Mouse (Mus musculus) liver, adult 2 months (tissue): ENCODE results near the gene Polr3c. TPM values are rescaled to one million over a fixed set of nuclear protein-coding genes. Genes with fewer than 3 reads are reported as not detected.
A peak's percentile ranks its signal among the peaks of the same experiment; 100 is the strongest.

Experiments used
- DNase-seq: peaks from one replicate; pipeline ENCODE4 v3.0.0-alpha.2; 2011; ENCODE audit warnings: low read depth, low spot score; ENCODE audit errors: extremely low read depth
- H3K27ac ChIP-seq: fragments of 200-500 bp; replicated peaks from 2 replicates; pipeline ENCODE4 v1.5.1; 2012; ENCODE audit warnings: low read depth, mild to moderate bottlenecking, control low read depth, inconsistent platforms, low read length; ENCODE audit not compliant: insufficient read depth
- H3K27me3 ChIP-seq: fragments of 200-500 bp; 2 replicates; pipeline ENCODE4 v1.6.1; 2012; ENCODE audit warnings: mild to moderate bottlenecking, moderate library complexity, low read length, inconsistent platforms; ENCODE audit not compliant: control insufficient read depth, insufficient read depth
- H3K36me3 ChIP-seq: fragments of 200-500 bp; 2 replicates; pipeline ENCODE4 v1.6.1; 2012; ENCODE audit warnings: low read length, inconsistent platforms; ENCODE audit not compliant: control insufficient read depth, insufficient read depth
- H3K4me1 ChIP-seq: fragments of 200-500 bp; 2 replicates; pipeline ENCODE4 v1.6.1; 2011; ENCODE audit warnings: low read length; ENCODE audit not compliant: control insufficient read depth, insufficient read depth
- H3K4me3 ChIP-seq: fragments of 200-500 bp; 2 replicates; pipeline ENCODE4 v1.5.1; 2011; ENCODE audit warnings: low read depth, mild to moderate bottlenecking, control low read depth, low read length, moderate library complexity; ENCODE audit not compliant: insufficient read depth
- H3K79me2 ChIP-seq: fragments of 200-500 bp; 2 replicates; pipeline ENCODE4 v1.6.1; 2012; ENCODE audit warnings: inconsistent platforms, mild to moderate bottlenecking, low read length, moderate library complexity; ENCODE audit not compliant: control insufficient read depth, insufficient read depth
- H3K9ac ChIP-seq: fragments of 200-500 bp; 2 replicates; pipeline ENCODE4 v1.6.1; 2012; ENCODE audit warnings: low read depth, mild to moderate bottlenecking, control low read depth, inconsistent platforms, low read length
- CTCF ChIP-seq: fragments of 200-500 bp; IDR thresholded peaks from 2 replicates; pipeline ENCODE4 v1.5.1; 2011; ENCODE audit warnings: low read depth, low read length, control low read depth
- POLR2A ChIP-seq: fragments of 200-500 bp; IDR thresholded peaks from 2 replicates; pipeline ENCODE4 v1.6.1; 2011; ENCODE audit warnings: low read length, control low read depth; ENCODE audit not compliant: insufficient read depth; ENCODE audit errors: extremely low read depth
- WGBS: fragments of 180-500 bp; shearing (Covaris S2); methylation state at CpG from one replicate; pipeline ENCODE4 v1.1.7; 2018; 5-methylcytosine and 5-hydroxymethylcytosine counted together
- polyA plus RNA-seq: library from polyadenylated mRNA; depleted of rRNA; stranded (reverse); fragments of >200 nt; gene quantifications from 2 replicates; pipeline ENCODE4 v1.2.3, GENCODE M21; 2012
- total RNA-seq: library from RNA; depleted of rRNA; stranded (reverse); fragments of >200 nt; gene quantifications from 2 replicates; pipeline ENCODE4 v1.2.3, GENCODE M21; 2014

Polr3c gene
- total and polyA plus RNA-seq, 2 experiments = 6.5 to 19.1 TPM

GRCm38 (mm10) chr3:96727828-96728633, 603 bp upstream of the Polr3c start:
- Histone ChIP-seq H3K9ac (peak overlapping the region; percentile 98), H3K27ac (peak overlapping the region; percentile 87), H3K4me1 (peaks cover 9% of the 10 kb centered on the region), H3K27me3 (no peaks in the 10 kb centered on the region), H3K36me3 (no peaks in the 10 kb centered on the region), H3K79me2 (peaks cover 26% of the 10 kb centered on the region), H3K4me3 (peak overlapping the region; percentile 97)
- peak; percentile 57 for DNase-seq
- no peak for TF ChIP-seq POLR2A
- TF ChIP-seq CTCF = no peak
- WGBS = under 1% methylated on average over 42 of the region's 42 CpGs

- no peak overlapping the region for H3K4me3 ChIP-seq
- 68% methylated on average over 14 of the region's 14 CpGs for WGBS
- TF ChIP-seq POLR2A = no peak
- peak; percentile 55 for TF ChIP-seq CTCF
- H3K27me3 ChIP-seq = no peaks in the 10 kb centered on the region
- no peak overlapping the region for H3K27ac ChIP-seq
- no peak for DNase-seq
- H3K9ac ChIP-seq = no peak overlapping the region
- peaks cover 33% of the 10 kb centered on the region for H3K36me3 ChIP-seq
- H3K79me2 ChIP-seq = no peaks in the 10 kb centered on the region
- no peaks in the 10 kb centered on the region for H3K4me1 ChIP-seq
Observed at GRCm38 (mm10) chr3:96719173-96719572, 8.3 kb downstream of the Polr3c start.

GRCm38 (mm10) chr3:96715854-96716253, 11.6 kb downstream of the Polr3c start:
- H3K36me3 ChIP-seq = peaks cover 52% of the 10 kb centered on the region
- H3K9ac ChIP-seq = no peak overlapping the region
- no peaks in the 10 kb centered on the region for H3K4me1 ChIP-seq
- H3K4me3 ChIP-seq = no peak overlapping the region
- TF ChIP-seq CTCF = no peak
- TF ChIP-seq POLR2A = no peak
- 74% methylated on average over 2 of the region's 2 CpGs for WGBS
- no peak for DNase-seq
- no peaks in the 10 kb centered on the region for H3K27me3 ChIP-seq
- H3K27ac ChIP-seq = no peak overlapping the region
- H3K79me2 ChIP-seq = no peaks in the 10 kb centered on the region

- no peak overlapping the region for H3K4me3 ChIP-seq
- no peak for DNase-seq
- 89% methylated on average over 5 of the region's 5 CpGs for WGBS
- H3K27me3 ChIP-seq = no peaks in the 10 kb centered on the region
- no peaks in the 10 kb centered on the region for H3K4me1 ChIP-seq
- no peak overlapping the region for H3K27ac ChIP-seq
- no peak overlapping the region for H3K9ac ChIP-seq
- TF ChIP-seq CTCF (no peak), POLR2A (no peak)
- H3K79me2 ChIP-seq = no peaks in the 10 kb centered on the region
- peaks cover 56% of the 10 kb centered on the region for H3K36me3 ChIP-seq
Observed at GRCm38 (mm10) chr3:96714286-96714685, 13.1 kb downstream of the Polr3c start.

- TF ChIP-seq POLR2A (no peak), CTCF (no peak)
- 64% methylated on average over 2 of the region's 2 CpGs for WGBS
- H3K4me3 ChIP-seq = no peak overlapping the region
Observed at GRCm38 (mm10) chr3:96708684-96709064, 18.8 kb downstream of the Polr3c start.

GRCm38 (mm10) chr3:96707903-96708683, 19.3 kb downstream of the Polr3c start, which contains the start of gene Nudt17:
Gene Nudt17 (minus strand): TSS chr3:96708562.
- TF ChIP-seq CTCF = peak; percentile 89
- TF ChIP-seq POLR2A = no peak
- Histone ChIP-seq H3K27ac (no peak within 1 kb of the TSS), H3K9ac (peak within 1 kb of the TSS; percentile 79), H3K4me3 (peak within 1 kb of the TSS; percentile 66; the same call in 1 of the 2 replicates), H3K27me3 (no peaks in the 10 kb centered on the region), H3K36me3 (peaks cover 27% of the 10 kb centered on the region), H3K4me1 (no peaks in the 10 kb centered on the region), H3K79me2 (no peaks in the 10 kb centered on the region)
- peak; percentile 29 for DNase-seq
- WGBS = 5% methylated on average over 42 of the region's 42 CpGs

More at GRCm38 (mm10) chr3:96708684-96709064, 18.8 kb downstream of the Polr3c start:
- Histone ChIP-seq H3K9ac (no peak overlapping the region), H3K4me1 (no peaks in the 10 kb centered on the region), H3K36me3 (peaks cover 31% of the 10 kb centered on the region), H3K79me2 (no peaks in the 10 kb centered on the region), H3K27ac (no peak overlapping the region), H3K27me3 (no peaks in the 10 kb centered on the region)
- no peak for DNase-seq
